Mouse (Mus musculus) brain, embryonic 14.5 days (tissue): ENCODE data around the gene Slc11a1.

Experiments
- CTCF ChIP-seq: fragments of 200-500 bp; IDR thresholded peaks from 2 replicates; pipeline ENCODE4 v1.5.1; 2012; ENCODE audit warnings: inconsistent platforms, mild to moderate bottlenecking, moderate library complexity, borderline replicate concordance; ENCODE audit not compliant: insufficient read depth, insufficient read length; ENCODE audit errors: extremely low read depth
- POLR2A ChIP-seq: fragments of 200-500 bp; IDR thresholded peaks from 2 replicates; pipeline ENCODE4 v1.6.1; 2012; ENCODE audit warnings: mild to moderate bottlenecking, inconsistent platforms, borderline replicate concordance; ENCODE audit not compliant: poor library complexity, insufficient read depth, insufficient read length, severe bottlenecking; ENCODE audit errors: extremely low read depth

- TF ChIP-seq CTCF: no peak
- no peak for TF ChIP-seq POLR2A
These were observed 44.4 kb downstream of the Slc11a1 start for GRCm38 (mm10) chr1:74419440-74419794.
